Mouse (Mus musculus) embryonic facial prominence, embryonic 14.5 days (tissue): ENCODE data around the gene Wdr72. TPM values are rescaled to one million over a fixed set of nuclear protein-coding genes. Genes with fewer than 3 reads are reported as not detected.
A peak's percentile ranks its signal among the peaks of the same experiment; 100 is the strongest.

ENCODE experiments used
- ATAC-seq: fragments of 200-750 bp; cut with Nextera tagmentation; 2 replicates; pipeline ENCODE4 v1.8.0; 2017; ENCODE audit warnings: low read depth, moderate number of reproducible peaks, moderate TSS enrichment
- DNase-seq: peaks from one replicate; pipeline ENCODE4 v3.0.0-alpha.2; 2015; ENCODE audit warnings: low spot score
- H3K27ac ChIP-seq: fragments of 300-500 bp; sonication (generic); replicated peaks from 2 replicates; pipeline ENCODE4 v1.5.1; 2014; ENCODE audit warnings: low read depth, mild to moderate bottlenecking, low read length, moderate library complexity
- H3K27me3 ChIP-seq: fragments of 300-500 bp; sonication (generic); replicated peaks from 2 replicates; pipeline ENCODE4 v1.6.1; 2014; ENCODE audit warnings: low read length; ENCODE audit not compliant: control insufficient read depth, insufficient read depth
- H3K36me3 ChIP-seq: fragments of 300-500 bp; sonication (generic); 2 replicates; pipeline ENCODE4 v1.6.1; 2014; ENCODE audit warnings: low read length, mixed read lengths; ENCODE audit not compliant: control insufficient read depth, insufficient read depth
- H3K4me1 ChIP-seq: fragments of 300-500 bp; sonication (generic); 2 replicates; pipeline ENCODE4 v1.6.1; 2014; ENCODE audit warnings: antibody characterized with exemption, low read length; ENCODE audit not compliant: control insufficient read depth, insufficient read depth
- H3K4me2 ChIP-seq: fragments of 300-500 bp; sonication (generic); 2 replicates; pipeline ENCODE4 v1.6.1; 2014; ENCODE audit warnings: low read depth, mild to moderate bottlenecking, low read length, moderate library complexity, mixed read lengths
- H3K4me3 ChIP-seq: fragments of 300-500 bp; sonication (generic); 2 replicates; pipeline ENCODE4 v1.5.1; 2014; ENCODE audit warnings: low read depth, mild to moderate bottlenecking, low read length
- H3K9ac ChIP-seq: fragments of 300-500 bp; sonication (generic); 2 replicates; pipeline ENCODE4 v1.6.1; 2014; ENCODE audit warnings: low read depth, mild to moderate bottlenecking, low read length, moderate library complexity, mixed read lengths
- H3K9me3 ChIP-seq: fragments of 300-500 bp; sonication (generic); 2 replicates; pipeline ENCODE4 v1.6.1; 2016; ENCODE audit warnings: low read length; ENCODE audit not compliant: control insufficient read depth
- WGBS: fragments of 180-500 bp; shearing (Covaris S2); extraction: QIAGEN DNeasy Blood & Tissue Kit; methylation state at CpG from one replicate; pipeline ENCODE4 v1.1.7; 2014; 5-methylcytosine and 5-hydroxymethylcytosine counted together
- polyA plus RNA-seq: library from polyadenylated mRNA; unstranded; fragments of >200 nt; fragmentation: Nextera tagmentation; extraction: Ambion mirVana; gene quantifications from 2 replicates; pipeline ENCODE4 v1.2.1, GENCODE M21; 2014

Wdr72 gene
- polyA plus RNA-seq, 1 experiment from 2014 or later: 0.86 TPM

GRCm38 (mm10) chr9:74258389-74258788 is 148.2 kb downstream of the Wdr72 start:
- H3K9ac ChIP-seq: no peak overlapping the region
- H3K4me3 ChIP-seq: no peak overlapping the region
- H3K27ac ChIP-seq: no peak overlapping the region
- no peak for ATAC-seq
- H3K4me1 ChIP-seq: no peaks in the 10 kb centered on the region
- H3K36me3 ChIP-seq: no peaks in the 10 kb centered on the region
- WGBS: 52% methylated on average over 4 of the region's 4 CpGs
- no peaks in the 10 kb centered on the region for H3K9me3 ChIP-seq
- DNase-seq: no peak
- no peak overlapping the region for H3K4me2 ChIP-seq
- H3K27me3 ChIP-seq: no peaks in the 10 kb centered on the region

GRCm38 (mm10) chr9:74277752-74278385 is 167.7 kb downstream of the Wdr72 start:
- ATAC-seq (no peak; the same call in 1 of the 2 replicates), DNase-seq (peak; percentile 22)
- Histone ChIP-seq H3K4me3 (no peak overlapping the region), H3K27ac (no peak overlapping the region), H3K27me3 (no peaks in the 10 kb centered on the region), H3K9me3 (no peaks in the 10 kb centered on the region), H3K9ac (no peak overlapping the region), H3K36me3 (no peaks in the 10 kb centered on the region), H3K4me2 (no peak overlapping the region), H3K4me1 (no peaks in the 10 kb centered on the region)
- 75% methylated on average over 14 of the region's 14 CpGs for WGBS

- H3K27me3 ChIP-seq: no peaks in the 10 kb centered on the region
- H3K4me3 ChIP-seq: no peak overlapping the region
- no peaks in the 10 kb centered on the region for H3K9me3 ChIP-seq
- no peak overlapping the region for H3K4me2 ChIP-seq
- no peaks in the 10 kb centered on the region for H3K36me3 ChIP-seq
- ATAC-seq (no peak), DNase-seq (peak; percentile 6)
- no peak overlapping the region for H3K9ac ChIP-seq
- WGBS: 34% methylated on average over 3 of the region's 3 CpGs
- no peaks in the 10 kb centered on the region for H3K4me1 ChIP-seq
- no peak overlapping the region for H3K27ac ChIP-seq
These were observed 171.9 kb downstream of the Wdr72 start for GRCm38 (mm10) chr9:74282072-74282471.

GRCm38 (mm10) chr9:74286210-74286609 is 176.1 kb downstream of the Wdr72 start:
- peak; percentile 38 for DNase-seq
- Histone ChIP-seq H3K9ac (no peak overlapping the region), H3K27me3 (no peaks in the 10 kb centered on the region), H3K4me3 (no peak overlapping the region), H3K27ac (no peak overlapping the region), H3K9me3 (no peaks in the 10 kb centered on the region), H3K4me2 (no peak overlapping the region), H3K36me3 (no peaks in the 10 kb centered on the region), H3K4me1 (no peaks in the 10 kb centered on the region)
- 55% methylated on average over 2 of the region's 2 CpGs for WGBS
- no peak; the same call in 1 of the 2 replicates for ATAC-seq

DNA sequence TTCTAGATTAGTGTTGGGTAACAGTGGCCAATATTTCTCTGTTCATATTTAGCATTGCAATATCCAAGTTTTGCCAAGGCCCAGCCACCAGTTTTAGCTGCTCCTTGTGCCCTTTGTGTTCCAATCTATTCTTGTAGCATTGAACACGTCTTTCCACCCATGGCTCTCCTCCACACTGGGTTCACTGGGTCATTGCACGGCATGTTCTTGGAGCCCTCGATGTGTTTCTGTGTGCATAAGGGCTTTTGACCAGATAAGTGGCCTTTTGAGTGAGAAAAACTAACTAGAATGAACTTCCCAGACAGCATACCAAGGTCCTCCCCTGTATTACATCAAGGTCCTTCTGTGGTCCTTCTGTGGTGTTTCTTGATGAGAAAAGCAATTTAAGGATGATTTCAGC is 184.3 kb downstream of the Wdr72 start:
- 77% methylated on average over 3 of the region's 3 CpGs for WGBS
- no peaks in the 10 kb centered on the region for H3K36me3 ChIP-seq
- H3K9ac ChIP-seq: no peak overlapping the region
- no peaks in the 10 kb centered on the region for H3K9me3 ChIP-seq
- H3K4me2 ChIP-seq: no peak overlapping the region
- H3K27me3 ChIP-seq: no peaks in the 10 kb centered on the region
- no peak overlapping the region for H3K4me3 ChIP-seq
- DNase-seq: no peak
- H3K27ac ChIP-seq: no peak overlapping the region
- no peak for ATAC-seq
- H3K4me1 ChIP-seq: no peaks in the 10 kb centered on the region

DNA sequence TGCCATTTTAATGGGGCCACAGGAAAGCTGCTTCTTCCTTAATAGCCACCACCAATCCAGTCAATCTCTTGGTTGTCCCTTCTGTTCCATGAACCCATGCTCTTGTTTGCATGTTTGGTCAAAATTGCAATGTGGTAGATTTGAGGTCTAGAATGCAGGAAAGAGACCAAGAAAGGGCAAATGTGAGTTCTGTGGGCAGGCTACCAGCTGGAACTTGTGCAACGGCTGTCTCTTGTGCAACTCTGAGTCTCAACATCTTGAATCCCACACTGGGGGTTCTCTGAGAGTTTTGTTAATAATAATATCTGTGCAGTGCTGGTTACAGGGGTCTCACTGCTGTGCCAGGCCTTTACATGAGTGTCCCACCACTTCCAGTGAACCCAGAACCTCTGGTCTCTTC is 208.6 kb downstream of the Wdr72 start:
- no peaks in the 10 kb centered on the region for H3K9me3 ChIP-seq
- 100% methylated on average over 1 of the region's 1 CpGs for WGBS
- H3K4me2 ChIP-seq: no peak overlapping the region
- H3K9ac ChIP-seq: no peak overlapping the region
- no peaks in the 10 kb centered on the region for H3K4me1 ChIP-seq
- no peaks in the 10 kb centered on the region for H3K36me3 ChIP-seq
- DNase-seq: no peak
- no peak overlapping the region for H3K4me3 ChIP-seq
- H3K27me3 ChIP-seq: no peaks in the 10 kb centered on the region
- H3K27ac ChIP-seq: no peak overlapping the region
- no peak for ATAC-seq

DNA sequence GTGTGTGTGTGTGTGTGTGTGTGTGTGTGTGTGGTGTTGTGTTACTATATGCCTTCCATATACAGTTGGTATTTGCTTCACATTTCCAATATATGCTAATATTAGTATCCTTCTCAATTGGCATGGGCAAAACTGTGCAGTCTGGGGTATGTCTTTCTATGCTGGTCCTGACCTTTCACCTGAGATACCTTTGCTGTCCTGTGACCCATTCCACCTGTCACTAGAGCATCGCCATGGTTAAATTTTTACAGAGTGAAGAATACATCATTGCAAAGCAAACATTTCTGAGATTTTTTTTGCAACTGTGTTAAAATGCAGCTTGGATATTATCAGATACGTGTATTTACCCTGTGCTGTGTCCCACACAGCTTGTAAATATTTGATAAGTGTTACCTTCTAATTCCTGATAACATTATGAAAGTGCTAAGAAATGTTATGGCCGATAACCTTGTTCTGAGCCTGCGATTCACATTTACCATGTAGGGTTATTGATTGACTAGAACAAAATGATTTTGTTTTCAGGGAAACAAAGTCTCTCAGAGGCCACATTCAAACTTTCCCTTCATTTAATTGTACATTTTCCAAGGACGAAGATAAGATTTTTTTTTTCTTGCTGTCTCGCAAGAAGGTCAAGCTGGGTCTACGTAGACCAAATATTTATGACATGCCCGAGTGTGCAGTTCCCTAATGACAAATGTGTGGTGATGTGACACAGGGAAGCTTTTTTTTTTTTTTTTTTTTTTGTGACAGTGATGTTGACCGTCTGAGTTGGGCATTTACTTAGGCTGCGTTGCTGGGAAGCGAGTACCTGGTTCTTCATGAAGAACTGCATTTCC is 214.2 kb downstream of the Wdr72 start:
- Histone ChIP-seq H3K9me3 (no peaks in the 10 kb centered on the region), H3K4me2 (no peak overlapping the region), H3K27me3 (no peaks in the 10 kb centered on the region), H3K4me1 (no peaks in the 10 kb centered on the region), H3K9ac (no peak overlapping the region), H3K27ac (no peak overlapping the region), H3K36me3 (no peaks in the 10 kb centered on the region), H3K4me3 (no peak overlapping the region)
- ATAC-seq (no peak), DNase-seq (no peak)
- WGBS: 72% methylated on average over 11 of the region's 11 CpGs

DNA sequence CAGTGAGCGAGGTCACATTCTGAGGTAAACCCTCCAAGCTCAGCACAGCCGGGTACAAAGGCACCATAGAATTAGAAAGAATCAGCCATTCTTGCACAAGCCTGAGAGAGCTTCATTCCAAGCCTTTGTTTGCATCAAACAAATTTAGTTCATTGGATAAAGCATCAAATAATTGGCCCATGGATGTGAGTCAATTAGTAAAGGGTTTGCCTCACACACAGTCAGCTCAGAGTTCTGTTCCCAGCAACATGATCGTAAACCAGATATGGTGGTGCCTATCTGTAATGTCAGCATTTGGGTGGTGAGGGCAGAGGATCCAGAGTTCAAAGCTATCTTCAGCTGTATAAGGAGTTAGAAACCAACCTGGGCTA is 214.8 kb downstream of the Wdr72 start:
- 66% methylated on average over 3 of the region's 3 CpGs for WGBS
- H3K27ac ChIP-seq: no peak overlapping the region
- no peak for ATAC-seq

GRCm38 (mm10) chr9:74325981-74326380 is 215.8 kb downstream of the Wdr72 start:
- H3K27me3 ChIP-seq: no peaks in the 10 kb centered on the region
- no peak overlapping the region for H3K9ac ChIP-seq
- DNase-seq (no peak), ATAC-seq (no peak)
- no peaks in the 10 kb centered on the region for H3K9me3 ChIP-seq
- H3K27ac ChIP-seq: no peak overlapping the region
- WGBS: 80% methylated on average over 1 of the region's 1 CpGs
- H3K4me3 ChIP-seq: no peak overlapping the region
- H3K4me2 ChIP-seq: no peak overlapping the region
- H3K4me1 ChIP-seq: no peaks in the 10 kb centered on the region
- no peaks in the 10 kb centered on the region for H3K36me3 ChIP-seq

More for the DNA sequence above, 214.8 kb downstream of the Wdr72 start:
- H3K4me3 ChIP-seq: no peak overlapping the region
- no peaks in the 10 kb centered on the region for H3K4me1 ChIP-seq
- no peaks in the 10 kb centered on the region for H3K27me3 ChIP-seq
- H3K4me2 ChIP-seq: no peak overlapping the region
- no peaks in the 10 kb centered on the region for H3K36me3 ChIP-seq
- H3K9ac ChIP-seq: no peak overlapping the region
- no peak for DNase-seq
- no peaks in the 10 kb centered on the region for H3K9me3 ChIP-seq
